Mouse (Mus musculus): ENCODE results near the gene Brms1l. TPM values are rescaled to one million over a fixed set of nuclear protein-coding genes. Genes with fewer than 3 reads are reported as not detected.
A peak's percentile ranks its signal among the peaks of the same experiment; 100 is the strongest.

Brms1l gene
- total and polyA plus RNA-seq, 3 experiments = 17.4 to 33.5 TPM; not detected in 1

GRCm38 (mm10) chr12:55912138-55912537 is 76.0 kb downstream of the Brms1l start:
- Histone ChIP-seq H3K9ac (ENCODE audit: control insufficient read depth, low read depth, low read length, poor library complexity, severe bottlenecking) (no peak overlapping the region), H3K27me3 (ENCODE audit: control insufficient read depth in 1 of 2, insufficient read depth in 2 of 2, low read length in 2 of 2) (peaks cover 2 to 3% of the 10 kb centered on the region in 2 experiments; a peak in 2 of 4 replicates), H3K4me3 (ENCODE audit: control insufficient read depth in 1 of 2, insufficient read depth in 1 of 2, low read depth in 2 of 2, low read length in 2 of 2) (no peak overlapping the region), H3K27ac (ENCODE audit: control insufficient read depth, low read depth, low read length) (no peak overlapping the region), H3K79me2 (ENCODE audit: control insufficient read depth, insufficient read depth, low read length, poor library complexity) (no peaks in the 10 kb centered on the region), H3K36me3 (ENCODE audit: control insufficient read depth in 1 of 2, insufficient read depth in 2 of 2, low read length in 2 of 2) (no peaks in the 10 kb centered on the region), H3K9me3 (replicated peaks; ENCODE audit: insufficient read depth, low read length) (no peaks in the 10 kb centered on the region), H3K4me1 (ENCODE audit: control insufficient read depth in 1 of 2, insufficient read depth in 2 of 2, low read length in 2 of 2) (no peaks in the 10 kb centered on the region)
- no peak for TF ChIP-seq POLR2A (IDR thresholded peaks at IDR 0.05; ENCODE audit: control insufficient read depth in 1 of 2, insufficient read depth in 1 of 2, low read depth in 1 of 2, low read length in 2 of 2, poor library complexity in 1 of 2)
- TF ChIP-seq MYC (IDR thresholded peaks at IDR 0.05; ENCODE audit: low read depth, low read length) = no peak
- no peak for TF ChIP-seq EP300 (IDR thresholded peaks at IDR 0.05; ENCODE audit: low read depth in 1 of 2, low read length in 2 of 2)
- TF ChIP-seq TBP (IDR thresholded peaks at IDR 0.05; ENCODE audit: low read depth, low read length) = no peak
- no peak for TF ChIP-seq MAZ (IDR thresholded peaks at IDR 0.05; ENCODE audit: low read depth, low read length)
- no peak for TF ChIP-seq ELF1 (IDR thresholded peaks at IDR 0.05; ENCODE audit: low read depth, low read length)
- no peak for TF ChIP-seq GATA1 (IDR thresholded peaks at IDR 0.05; ENCODE audit: low read depth, low read length)
- no peak for TF ChIP-seq TAL1 (IDR thresholded peaks at IDR 0.05; ENCODE audit: low read length)
- TF ChIP-seq TCF12 (IDR thresholded peaks at IDR 0.05; ENCODE audit: low read depth, low read length) = no peak
- no peak for TF ChIP-seq ZMIZ1 (IDR thresholded peaks at IDR 0.05; ENCODE audit: low read depth, low read length)
- TF ChIP-seq RAD21 (IDR thresholded peaks at IDR 0.05; ENCODE audit: low read depth, low read length) = no peak
- TF ChIP-seq E2F4 (IDR thresholded peaks at IDR 0.05; ENCODE audit: borderline replicate concordance, low read depth, low read length) = no peak
- TF ChIP-seq KAT2A (conservative IDR thresholded peaks at IDR 0.05; ENCODE audit: low read depth, low read length) = no peak
- no peak for TF ChIP-seq MYB (IDR thresholded peaks at IDR 0.05; ENCODE audit: low read depth, low read length)
- TF ChIP-seq NRF1 (IDR thresholded peaks at IDR 0.05; ENCODE audit: insufficient read depth, low read depth, low read length, poor library complexity, severe bottlenecking) = no peak
- TF ChIP-seq CTCF (IDR thresholded peaks at IDR 0.05 in 2 of 3, conservative IDR thresholded peaks at IDR 0.05 in 1 of 3; ENCODE audit: control insufficient read depth in 1 of 3, insufficient read depth in 1 of 3, low read depth in 2 of 3, low read length in 3 of 3, poor library complexity in 1 of 3, severe bottlenecking in 1 of 3) = no peak
- no peak for TF ChIP-seq BHLHE40 (IDR thresholded peaks at IDR 0.05; ENCODE audit: borderline replicate concordance, low read depth, low read length)
- DNase-seq (ENCODE audit: low read depth, low spot score) = no peak

- no peaks in the 10 kb centered on the region for H3K9me3 ChIP-seq (replicated peaks; ENCODE audit: insufficient read depth, low read length)
- H3K36me3 ChIP-seq (ENCODE audit: control insufficient read depth in 1 of 2, insufficient read depth in 2 of 2, low read length in 2 of 2) = no peaks in the 10 kb centered on the region
- no peak for DNase-seq (ENCODE audit: low read depth, low spot score)
- no peak overlapping the region for H3K27ac ChIP-seq (ENCODE audit: control insufficient read depth, low read depth, low read length)
- no peak overlapping the region for H3K9ac ChIP-seq (ENCODE audit: control insufficient read depth, low read depth, low read length, poor library complexity, severe bottlenecking)
- no peaks in the 10 kb centered on the region for H3K4me1 ChIP-seq (ENCODE audit: control insufficient read depth in 1 of 2, insufficient read depth in 2 of 2, low read length in 2 of 2)
- no peak overlapping the region for H3K4me3 ChIP-seq (ENCODE audit: control insufficient read depth in 1 of 2, insufficient read depth in 1 of 2, low read depth in 2 of 2, low read length in 2 of 2)
- H3K27me3 ChIP-seq (ENCODE audit: control insufficient read depth in 1 of 2, insufficient read depth in 2 of 2, low read length in 2 of 2) = peaks cover 2 to 3% of the 10 kb centered on the region in 2 experiments; a peak in 2 of 4 replicates
- H3K79me2 ChIP-seq (ENCODE audit: control insufficient read depth, insufficient read depth, low read length, poor library complexity) = no peaks in the 10 kb centered on the region
- TF ChIP-seq TBP (IDR thresholded peaks at IDR 0.05; ENCODE audit: low read depth, low read length) = no peak
- TF ChIP-seq ZMIZ1 (IDR thresholded peaks at IDR 0.05; ENCODE audit: low read depth, low read length) = no peak
- 0 out of 2 replicates have a peak, but pooled peaks have one; percentile 25 for TF ChIP-seq MAFK (IDR thresholded peaks at IDR 0.05; ENCODE audit: borderline replicate concordance, low read depth, low read length)
- no peak for TF ChIP-seq E2F4 (IDR thresholded peaks at IDR 0.05; ENCODE audit: borderline replicate concordance, low read depth, low read length)
Measured at GRCm38 (mm10) chr12:55913201-55913600, 77.1 kb downstream of the Brms1l start.
